In the genomic region with DNA sequence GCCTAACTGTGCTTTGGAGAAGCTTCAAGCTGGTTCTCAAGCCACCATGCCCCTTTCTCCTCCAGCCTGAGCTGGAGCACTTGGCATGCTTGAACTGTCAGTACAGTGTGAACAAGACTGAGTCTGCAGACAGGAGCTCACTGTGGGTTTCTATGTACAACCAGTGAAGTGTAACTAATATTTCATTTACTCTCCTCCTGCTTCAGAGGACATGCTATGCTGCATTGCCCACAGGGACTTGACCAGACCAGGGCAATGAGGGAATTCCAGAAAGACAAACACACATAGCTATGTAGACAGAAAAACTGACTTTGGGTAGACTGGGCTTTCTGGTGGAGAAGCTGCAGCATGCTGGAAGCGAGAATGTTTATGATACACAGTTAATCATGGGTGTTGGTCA, we compare ENCODE assay signal across 17 mouse cellular contexts.
DNase-seq lines count a peak whose midpoint lies in the region; ATAC-seq and TF ChIP-seq lines count a peak whose summit lies in the region.
"Had no signal": no experiment of that assay in that cellular context is flagged by ENCODE, and none has a peak within 500 bp of the region (broad histone marks: within the 10 kb centered on the region; RNA-seq: fewer than 3 reads in every experiment).

No protein-coding gene starts in this region.

- H3K27ac ChIP-seq in forebrain, embryonic 14.5 days (ENCODE audit: low read depth, low read length), result no peak overlapping the region
- H3K27ac ChIP-seq in forebrain, embryonic 10.5 days, result no peak overlapping the region
- H3K27ac ChIP-seq in kidney, adult 2 months (ENCODE audit: insufficient read depth, low read depth, low read length), result no peak overlapping the region
- H3K27ac ChIP-seq in kidney, embryonic 14.5 days (ENCODE audit: low read depth, low read length), result no peak overlapping the region
- no peak overlapping the region for H3K27ac ChIP-seq in embryonic facial prominence, embryonic 14.5 days (replicated peaks; ENCODE audit: low read depth, low read length)
- H3K27ac ChIP-seq in liver, embryonic 11.5 days (ENCODE audit: low read depth, low read length), result no peak overlapping the region
- H3K27ac ChIP-seq: hindbrain, embryonic 12.5 days had no signal

- no peaks in the 10 kb centered on the region for H3K4me1 ChIP-seq in forebrain, embryonic 14.5 days (ENCODE audit: control insufficient read depth, insufficient read depth, low read length)
- peaks cover 8% of the 10 kb centered on the region; the same call in 1 of the 2 replicates for H3K4me1 ChIP-seq in forebrain, embryonic 10.5 days
- H3K4me1 ChIP-seq in kidney, adult 2 months (ENCODE audit: control insufficient read depth, insufficient read depth, low read length), result no peaks in the 10 kb centered on the region
- no peaks in the 10 kb centered on the region for H3K4me1 ChIP-seq in kidney, embryonic 14.5 days (ENCODE audit: control insufficient read depth, insufficient read depth, low read length)
- peaks cover 11% of the 10 kb centered on the region for H3K4me1 ChIP-seq in embryonic facial prominence, embryonic 14.5 days (ENCODE audit: control insufficient read depth, insufficient read depth, low read length)
- H3K4me1 ChIP-seq in liver, embryonic 11.5 days (replicated peaks; ENCODE audit: control insufficient read depth, insufficient read depth, low read length), result no peaks in the 10 kb centered on the region
- H3K4me1 ChIP-seq: heart, embryonic 12.5 days; hindbrain, embryonic 12.5 days had no signal

- no peak overlapping the region for H3K4me3 ChIP-seq in forebrain, embryonic 14.5 days (ENCODE audit: low read depth, low read length)
- no peak overlapping the region for H3K4me3 ChIP-seq in forebrain, embryonic 10.5 days
- H3K4me3 ChIP-seq in kidney, adult 2 months (ENCODE audit: insufficient read depth, low read depth, low read length), result no peak overlapping the region
- H3K4me3 ChIP-seq in kidney, embryonic 14.5 days (ENCODE audit: low read length), result no peak overlapping the region
- H3K4me3 ChIP-seq in embryonic facial prominence, embryonic 14.5 days (ENCODE audit: low read depth, low read length), result no peak overlapping the region
- H3K4me3 ChIP-seq in liver, embryonic 11.5 days (ENCODE audit: low read depth, low read length), result no peak overlapping the region
- H3K4me3 ChIP-seq: heart, embryonic 12.5 days; hindbrain, embryonic 12.5 days had no signal

- WGBS in forebrain, embryonic 14.5 days, result 88% methylated on average over 1 of the region's 1 CpGs
- 86% methylated on average over 1 of the region's 1 CpGs for WGBS in forebrain, embryonic 10.5 days
- WGBS in kidney, adult 2 months, result 53% methylated on average over 1 of the region's 1 CpGs
- 59% methylated on average over 1 of the region's 1 CpGs for WGBS in kidney, embryonic 14.5 days
- 78% methylated on average over 1 of the region's 1 CpGs for WGBS in embryonic facial prominence, embryonic 14.5 days
- 74% methylated on average over 1 of the region's 1 CpGs for WGBS in liver, embryonic 11.5 days

- H3K4me2 ChIP-seq in forebrain, embryonic 14.5 days (ENCODE audit: low read length), result no peak overlapping the region
- no peak overlapping the region for H3K4me2 ChIP-seq in kidney, embryonic 14.5 days (replicated peaks; ENCODE audit: low read depth, low read length)
- no peak overlapping the region for H3K4me2 ChIP-seq in embryonic facial prominence, embryonic 14.5 days (ENCODE audit: low read depth, low read length)
- no peak overlapping the region for H3K4me2 ChIP-seq in liver, embryonic 11.5 days
- H3K4me2 ChIP-seq: heart, embryonic 12.5 days; hindbrain, embryonic 12.5 days had no signal

- no peak for TF ChIP-seq POLR2A in kidney, adult 2 months (IDR thresholded peaks at IDR 0.05; ENCODE audit: low read depth, low read length)

- peak; percentile 8 for DNase-seq in forebrain, embryonic 14.5 days (ENCODE audit: low spot score)
- DNase-seq in forebrain, embryonic 10.5 days (ENCODE audit: extremely low spot score, low spot score), result no peak
- DNase-seq in kidney, adult 2 months, result peak; percentile 4
- peak; percentile 52 for DNase-seq in Muller cell, postnatal 12 days (ENCODE audit: inconsistent ontology term)
- peak; percentile 14 for DNase-seq in embryonic facial prominence, embryonic 14.5 days (ENCODE audit: low spot score)
- DNase-seq in liver, embryonic 11.5 days (ENCODE audit: low spot score), result no peak
- no peak for DNase-seq in urinary bladder, postnatal 14 days (ENCODE audit: low spot score)
- DNase-seq: adrenal gland, adult 2 months; adrenal gland, postnatal 25 days; cerebellum, adult 2 months; cerebellum, postnatal 10 days; gastrocnemius, postnatal 14 days had no signal

- no peak for TF ChIP-seq CTCF in kidney, adult 2 months (conservative IDR thresholded peaks at IDR 0.05; ENCODE audit: insufficient read depth, insufficient read length, low read depth, low read length)

- no peak overlapping the region for H3K9ac ChIP-seq in forebrain, embryonic 14.5 days (ENCODE audit: low read length)
- H3K9ac ChIP-seq in kidney, embryonic 14.5 days (ENCODE audit: low read depth, low read length), result no peak overlapping the region
- H3K9ac ChIP-seq in embryonic facial prominence, embryonic 14.5 days (ENCODE audit: low read depth, low read length), result no peak overlapping the region
- H3K9ac ChIP-seq in liver, embryonic 11.5 days (ENCODE audit: low read depth, low read length), result no peak overlapping the region
- H3K9ac ChIP-seq: heart, embryonic 12.5 days; hindbrain, embryonic 12.5 days had no signal

- no peaks in the 10 kb centered on the region for H3K36me3 ChIP-seq in forebrain, embryonic 14.5 days (ENCODE audit: control insufficient read depth, insufficient read depth, low read length)
- H3K36me3 ChIP-seq in forebrain, embryonic 10.5 days (replicated peaks), result no peaks in the 10 kb centered on the region
- no peaks in the 10 kb centered on the region for H3K36me3 ChIP-seq in kidney, adult 2 months (ENCODE audit: control insufficient read depth, insufficient read depth, low read length)
- H3K36me3 ChIP-seq in kidney, embryonic 14.5 days (ENCODE audit: control insufficient read depth, insufficient read depth, low read length), result no peaks in the 10 kb centered on the region
- no peaks in the 10 kb centered on the region for H3K36me3 ChIP-seq in embryonic facial prominence, embryonic 14.5 days (ENCODE audit: control insufficient read depth, insufficient read depth, low read length)
- H3K36me3 ChIP-seq in liver, embryonic 11.5 days (ENCODE audit: control insufficient read depth, insufficient read depth, low read length), result no peaks in the 10 kb centered on the region
- H3K36me3 ChIP-seq: heart, embryonic 12.5 days; hindbrain, embryonic 12.5 days had no signal

- ATAC-seq in forebrain, embryonic 14.5 days, result no peak
- ATAC-seq in kidney, embryonic 14.5 days (ENCODE audit: low FRiP score, low TSS enrichment), result no peak
- no peak for ATAC-seq in embryonic facial prominence, embryonic 14.5 days (ENCODE audit: low read depth)
- ATAC-seq in liver, embryonic 11.5 days (replicated peaks; ENCODE audit: low FRiP score), result no peak
- ATAC-seq: forebrain, embryonic 16.5 days; hindbrain, embryonic 16.5 days had no signal

- no peaks in the 10 kb centered on the region for H3K9me3 ChIP-seq in forebrain, embryonic 14.5 days (replicated peaks; ENCODE audit: control insufficient read depth, low read length)
- H3K9me3 ChIP-seq in forebrain, embryonic 10.5 days, result no peaks in the 10 kb centered on the region
- H3K9me3 ChIP-seq in kidney, embryonic 14.5 days (ENCODE audit: control insufficient read depth, low read length), result no peaks in the 10 kb centered on the region
- no peaks in the 10 kb centered on the region for H3K9me3 ChIP-seq in embryonic facial prominence, embryonic 14.5 days (ENCODE audit: control insufficient read depth, low read length)
- no peaks in the 10 kb centered on the region for H3K9me3 ChIP-seq in liver, embryonic 11.5 days (ENCODE audit: control insufficient read depth, low read length)
- H3K9me3 ChIP-seq: heart, embryonic 12.5 days; hindbrain, embryonic 12.5 days had no signal

- no peaks in the 10 kb centered on the region for H3K27me3 ChIP-seq in forebrain, embryonic 14.5 days (replicated peaks; ENCODE audit: control insufficient read depth, insufficient read depth, low read length)
- H3K27me3 ChIP-seq in forebrain, embryonic 10.5 days (ENCODE audit: poor library complexity, severe bottlenecking), result no peaks in the 10 kb centered on the region
- no peaks in the 10 kb centered on the region for H3K27me3 ChIP-seq in kidney, adult 2 months (replicated peaks; ENCODE audit: control insufficient read depth, insufficient read depth, low read length)
- no peaks in the 10 kb centered on the region for H3K27me3 ChIP-seq in kidney, embryonic 14.5 days (ENCODE audit: control insufficient read depth, insufficient read depth, low read length)
- H3K27me3 ChIP-seq in embryonic facial prominence, embryonic 14.5 days (replicated peaks; ENCODE audit: control insufficient read depth, insufficient read depth, low read length), result no peaks in the 10 kb centered on the region
- H3K27me3 ChIP-seq in liver, embryonic 11.5 days (replicated peaks; ENCODE audit: control insufficient read depth, insufficient read depth, low read length), result no peaks in the 10 kb centered on the region
- H3K27me3 ChIP-seq: heart, embryonic 12.5 days; hindbrain, embryonic 12.5 days had no signal

Comparison
In these comparisons a context has a peak if more than half of its experiments do, and no peak if none do; other contexts are left out.
1. DNase-seq: peak in forebrain, embryonic 14.5 days (single experiment), kidney, adult 2 months (single experiment), Muller cell, postnatal 12 days (single experiment) and embryonic facial prominence, embryonic 14.5 days (single experiment); none in forebrain, embryonic 10.5 days (single experiment), liver, embryonic 11.5 days (single experiment) and urinary bladder, postnatal 14 days (single experiment).